Mouse (Mus musculus) lung, embryonic 15.5 days (tissue): ENCODE data around the gene Inhbc. TPM values are rescaled to one million over a fixed set of nuclear protein-coding genes. Genes with fewer than 3 reads are reported as not detected.

ENCODE experiments used
- ATAC-seq: fragments of 200-750 bp; cut with Nextera tagmentation; 2 replicates; pipeline ENCODE4 v1.8.0; 2017; ENCODE audit warnings: moderate number of reproducible peaks, borderline replicate concordance; ENCODE audit not compliant: low FRiP score, low TSS enrichment; ENCODE audit errors: extremely low read depth
- H3K27ac ChIP-seq: fragments of 300-500 bp; sonication (generic); 2 replicates; pipeline ENCODE4 v1.5.1; 2015; ENCODE audit warnings: moderate library complexity, mild to moderate bottlenecking, inconsistent platforms
- H3K27me3 ChIP-seq: fragments of 300-500 bp; sonication (generic); 2 replicates; pipeline ENCODE4 v1.6.1; 2015; ENCODE audit warnings: inconsistent platforms
- H3K36me3 ChIP-seq: fragments of 300-500 bp; sonication (generic); 2 replicates; pipeline ENCODE4 v1.6.1; 2015; ENCODE audit warnings: inconsistent platforms
- H3K4me1 ChIP-seq: fragments of 300-500 bp; sonication (generic); 2 replicates; pipeline ENCODE4 v1.6.1; 2015; ENCODE audit warnings: inconsistent platforms
- H3K4me2 ChIP-seq: fragments of 300-500 bp; sonication (generic); 2 replicates; pipeline ENCODE4 v1.6.1; 2015; ENCODE audit warnings: inconsistent platforms, mild to moderate bottlenecking, moderate library complexity
- H3K4me3 ChIP-seq: fragments of 300-500 bp; sonication (generic); 2 replicates; pipeline ENCODE4 v1.5.1; 2015; ENCODE audit warnings: mild to moderate bottlenecking, inconsistent platforms
- H3K9ac ChIP-seq: fragments of 300-500 bp; sonication (generic); 2 replicates; pipeline ENCODE4 v1.6.1; 2015; ENCODE audit warnings: inconsistent platforms
- H3K9me3 ChIP-seq: fragments of 300-500 bp; sonication (generic); 2 replicates; pipeline ENCODE4 v1.6.1; 2016; ENCODE audit warnings: inconsistent platforms
- WGBS: fragments of 180-500 bp; shearing (Covaris S2); methylation state at CpG from one replicate; pipeline ENCODE4 v1.1.7; 2015; 5-methylcytosine and 5-hydroxymethylcytosine counted together
- polyA plus RNA-seq: library from polyadenylated mRNA; unstranded; fragments of >200 nt; fragmentation: Nextera tagmentation; extraction: Ambion mirVana; gene quantifications from 2 replicates; pipeline ENCODE4 v1.2.1, GENCODE M21; 2015

Gene Inhbc
- polyA plus RNA-seq, 1 experiment from 2014 or later = 0.07 TPM

- H3K9ac ChIP-seq = peak overlapping the region; percentile 58; the same call in 1 of the 2 replicates
- no peak for ATAC-seq
- WGBS = 83% methylated on average over 8 of the region's 8 CpGs
- H3K36me3 ChIP-seq = no peaks in the 10 kb centered on the region
- peak overlapping the region; percentile 57 for H3K4me2 ChIP-seq
- H3K4me1 ChIP-seq = peaks cover 11% of the 10 kb centered on the region
- H3K4me3 ChIP-seq = peak overlapping the region; percentile 67
- H3K9me3 ChIP-seq = no peaks in the 10 kb centered on the region
- H3K27me3 ChIP-seq = no peaks in the 10 kb centered on the region
- H3K27ac ChIP-seq = peak overlapping the region; percentile 95
Measured at GRCm38 (mm10) chr10:127379654-127380053, 9.4 kb upstream of the Inhbc start.

- no peaks in the 10 kb centered on the region for H3K9me3 ChIP-seq
- no peak overlapping the region for H3K4me2 ChIP-seq
- H3K36me3 ChIP-seq = no peaks in the 10 kb centered on the region
- no peak overlapping the region for H3K9ac ChIP-seq
- no peaks in the 10 kb centered on the region for H3K27me3 ChIP-seq
- H3K4me1 ChIP-seq = peaks cover 9% of the 10 kb centered on the region
- no peak overlapping the region for H3K27ac ChIP-seq
- no peak for ATAC-seq
- no peak overlapping the region for H3K4me3 ChIP-seq
- WGBS = 39% methylated on average over 3 of the region's 3 CpGs
Measured at GRCm38 (mm10) chr10:127377700-127378099, 7.5 kb upstream of the Inhbc start.

GRCm38 (mm10) chr10:127371023-127371422, 792 bp upstream of the Inhbc start:
- Histone ChIP-seq H3K4me3 (no peak overlapping the region), H3K9me3 (no peaks in the 10 kb centered on the region), H3K4me1 (no peaks in the 10 kb centered on the region), H3K4me2 (no peak overlapping the region), H3K9ac (no peak overlapping the region), H3K27ac (no peak overlapping the region), H3K27me3 (no peaks in the 10 kb centered on the region), H3K36me3 (no peaks in the 10 kb centered on the region)
- 75% methylated on average over 2 of the region's 2 CpGs for WGBS
- ATAC-seq = no peak

GRCm38 (mm10) chr10:127368273-127368672, 2.0 kb downstream of the Inhbc start:
- Histone ChIP-seq H3K4me2 (no peak overlapping the region), H3K36me3 (no peaks in the 10 kb centered on the region), H3K27me3 (no peaks in the 10 kb centered on the region), H3K4me3 (no peak overlapping the region), H3K27ac (no peak overlapping the region), H3K9me3 (no peaks in the 10 kb centered on the region), H3K9ac (no peak overlapping the region), H3K4me1 (no peaks in the 10 kb centered on the region)
- ATAC-seq = no peak
- 66% methylated on average over 2 of the region's 2 CpGs for WGBS

- H3K4me2 ChIP-seq = no peak overlapping the region
- H3K9me3 ChIP-seq = no peaks in the 10 kb centered on the region
- H3K36me3 ChIP-seq = no peaks in the 10 kb centered on the region
- WGBS = 79% methylated on average over 5 of the region's 5 CpGs
- H3K9ac ChIP-seq = no peak overlapping the region
- ATAC-seq = no peak
- no peaks in the 10 kb centered on the region for H3K4me1 ChIP-seq
- no peak overlapping the region for H3K27ac ChIP-seq
- no peaks in the 10 kb centered on the region for H3K27me3 ChIP-seq
- H3K4me3 ChIP-seq = no peak overlapping the region
Measured at GRCm38 (mm10) chr10:127367116-127367515, 3.1 kb downstream of the Inhbc start.

- Histone ChIP-seq H3K4me2 (no peak overlapping the region), H3K9me3 (no peaks in the 10 kb centered on the region), H3K27me3 (no peaks in the 10 kb centered on the region), H3K4me1 (no peaks in the 10 kb centered on the region), H3K27ac (no peak overlapping the region), H3K9ac (no peak overlapping the region), H3K4me3 (no peak overlapping the region), H3K36me3 (no peaks in the 10 kb centered on the region)
- no peak for ATAC-seq
- WGBS = 82% methylated on average over 3 of the region's 3 CpGs
Measured at GRCm38 (mm10) chr10:127360714-127361113, 9.5 kb downstream of the Inhbc start.

- Histone ChIP-seq H3K9me3 (no peaks in the 10 kb centered on the region), H3K27me3 (no peaks in the 10 kb centered on the region; the same call in 1 of the 2 replicates), H3K27ac (no peak overlapping the region), H3K4me1 (0 out of 2 replicates have a peak, but pooled peaks cover 2% of the 10 kb centered on the region), H3K4me3 (no peak overlapping the region), H3K9ac (no peak overlapping the region), H3K36me3 (no peaks in the 10 kb centered on the region), H3K4me2 (no peak overlapping the region)
- ATAC-seq = no peak
- 68% methylated on average over 10 of the region's 10 CpGs for WGBS
Measured at GRCm38 (mm10) chr10:127355336-127355735, 14.9 kb downstream of the Inhbc start.

- no peak within 1 kb of the TSS for H3K9ac ChIP-seq
- H3K27me3 ChIP-seq = no peaks in the 10 kb centered on the region; the same call in 1 of the 2 replicates
- H3K27ac ChIP-seq = no peak within 1 kb of the TSS
- 69% methylated on average over 18 of the region's 18 CpGs for WGBS
- H3K9me3 ChIP-seq = no peaks in the 10 kb centered on the region
- H3K4me3 ChIP-seq = no peak within 1 kb of the TSS
- ATAC-seq = no peak
- H3K4me2 ChIP-seq = no peak within 1 kb of the TSS
- H3K36me3 ChIP-seq = no peaks in the 10 kb centered on the region
- H3K4me1 ChIP-seq = 0 out of 2 replicates have a peak, but pooled peaks cover 2% of the 10 kb centered on the region
Measured at GRCm38 (mm10) chr10:127353909-127354895, 16.0 kb downstream of the Inhbc start, which contains the start of gene Inhbe. Gene Inhbe, minus strand, starts transcription at chr10:127354411.

GRCm38 (mm10) chr10:127352766-127353165, 17.5 kb downstream of the Inhbc start:
- WGBS = 82% methylated on average over 11 of the region's 11 CpGs
- no peak for ATAC-seq
- H3K9ac ChIP-seq = no peak overlapping the region
- H3K4me3 ChIP-seq = no peak overlapping the region
- no peak overlapping the region for H3K4me2 ChIP-seq
- 0 out of 2 replicates have a peak, but pooled peaks cover 2% of the 10 kb centered on the region for H3K4me1 ChIP-seq
- no peak overlapping the region for H3K27ac ChIP-seq
- no peaks in the 10 kb centered on the region; the same call in 1 of the 2 replicates for H3K27me3 ChIP-seq
- H3K36me3 ChIP-seq = no peaks in the 10 kb centered on the region
- no peaks in the 10 kb centered on the region for H3K9me3 ChIP-seq

GRCm38 (mm10) chr10:127352187-127352586, 18.0 kb downstream of the Inhbc start:
- H3K4me2 ChIP-seq = no peak overlapping the region

GRCm38 (mm10) chr10:127351719-127352118, 18.5 kb downstream of the Inhbc start:
- no peak for ATAC-seq
- Histone ChIP-seq H3K27me3 (no peaks in the 10 kb centered on the region; the same call in 1 of the 2 replicates), H3K4me3 (no peak overlapping the region), H3K9me3 (no peaks in the 10 kb centered on the region), H3K36me3 (no peaks in the 10 kb centered on the region), H3K4me2 (no peak overlapping the region), H3K9ac (no peak overlapping the region; the same call in 1 of the 2 replicates), H3K4me1 (0 out of 2 replicates have a peak, but pooled peaks cover 2% of the 10 kb centered on the region), H3K27ac (no peak overlapping the region)
- 61% methylated on average over 8 of the region's 8 CpGs for WGBS

More at GRCm38 (mm10) chr10:127352187-127352586, 18.0 kb downstream of the Inhbc start:
- no peak overlapping the region; the same call in 1 of the 2 replicates for H3K9ac ChIP-seq
- no peak overlapping the region for H3K4me3 ChIP-seq
- H3K36me3 ChIP-seq = no peaks in the 10 kb centered on the region
- ATAC-seq = no peak
- H3K4me1 ChIP-seq = 0 out of 2 replicates have a peak, but pooled peaks cover 2% of the 10 kb centered on the region
- no peaks in the 10 kb centered on the region for H3K9me3 ChIP-seq
- WGBS = 79% methylated on average over 9 of the region's 9 CpGs
- H3K27ac ChIP-seq = no peak overlapping the region
- no peaks in the 10 kb centered on the region; the same call in 1 of the 2 replicates for H3K27me3 ChIP-seq

- Histone ChIP-seq H3K9me3 (no peaks in the 10 kb centered on the region), H3K27me3 (no peaks in the 10 kb centered on the region; the same call in 1 of the 2 replicates), H3K36me3 (no peaks in the 10 kb centered on the region), H3K9ac (no peak overlapping the region), H3K4me3 (no peak overlapping the region), H3K27ac (no peak overlapping the region), H3K4me2 (no peak overlapping the region), H3K4me1 (0 out of 2 replicates have a peak, but pooled peaks cover 2% of the 10 kb centered on the region)
- no peak for ATAC-seq
- WGBS = 81% methylated on average over 8 of the region's 8 CpGs
Measured at GRCm38 (mm10) chr10:127351285-127351595, 19.0 kb downstream of the Inhbc start.
